Mouse (Mus musculus): ENCODE data around the gene Hspa12a. TPM values are rescaled to one million over a fixed set of nuclear protein-coding genes. Genes with fewer than 3 reads are reported as not detected.
"Not testable (repeated sequence)": the region's sequence is repeated elsewhere in the genome, so short reads cannot be mapped to it uniquely, and the experiment has no call there.

Gene Hspa12a
- total RNA-seq, 2 experiments from 2014 or later, result 22.7 to 24.4 TPM

GRCm38 (mm10) chr19:58911386-58911785, 32.1 kb downstream of the Hspa12a start:
- intact Hi-C loops (cut with DNase I), result loop anchor here (1.0 kb wide), 1 partner anchor 285 kb away; no protein-coding TSS in a partner anchor
- DNase-seq (ENCODE audit: low spot score), result peak; percentile 10

- DNase-seq (ENCODE audit: low spot score), result no peak
- intact Hi-C loops (cut with DNase I), result loop anchor here (1.0 kb wide), 1 partner anchor 285 kb away; no protein-coding TSS in a partner anchor
These were observed 32.5 kb downstream of the Hspa12a start for GRCm38 (mm10) chr19:58910941-58911368.

GRCm38 (mm10) chr19:58908018-58908417, 35.4 kb downstream of the Hspa12a start:
- intact Hi-C loops (cut with DNase I), result no loop called here
- no peak for DNase-seq (ENCODE audit: low spot score)

- intact Hi-C loops (cut with DNase I), result no loop called here
These were observed 36.8 kb downstream of the Hspa12a start for GRCm38 (mm10) chr19:58906685-58907084.

GRCm38 (mm10) chr19:58903899-58904327, 39.5 kb downstream of the Hspa12a start:
- intact Hi-C loops (cut with DNase I), result loop anchor here (1.0 to 5.0 kb wide), 3 partner anchors 47 to 141 kb away; no protein-coding TSS in a partner anchor
- peak; percentile 57 for DNase-seq (ENCODE audit: low spot score)

More at GRCm38 (mm10) chr19:58906685-58907084, 36.8 kb downstream of the Hspa12a start:
- DNase-seq (ENCODE audit: low spot score), result no peak

GRCm38 (mm10) chr19:58903079-58903898, 40.2 kb downstream of the Hspa12a start:
- intact Hi-C loops (cut with DNase I), result loop anchor here (5.0 kb wide), 1 partner anchor 46 kb away; no protein-coding TSS in a partner anchor
- no peak for DNase-seq (ENCODE audit: low spot score)

GRCm38 (mm10) chr19:58900471-58900870, 43.0 kb downstream of the Hspa12a start:
- not testable (repeated sequence) for DNase-seq (ENCODE audit: low spot score)
- intact Hi-C loops (cut with DNase I), result loop anchor here (5.0 kb wide), 1 partner anchor 43 kb away; no protein-coding TSS in a partner anchor

- intact Hi-C loops (cut with DNase I), result no loop called here
- no peak for DNase-seq (ENCODE audit: low spot score)
These were observed 47.2 kb downstream of the Hspa12a start for GRCm38 (mm10) chr19:58896216-58896615.

- intact Hi-C loops (cut with DNase I), result no loop called here
- DNase-seq (ENCODE audit: low spot score), result no peak
These were observed 54.0 kb downstream of the Hspa12a start for GRCm38 (mm10) chr19:58889306-58890038.

GRCm38 (mm10) chr19:58886467-58886866, 57.0 kb downstream of the Hspa12a start:
- DNase-seq (ENCODE audit: low spot score), result no peak
- intact Hi-C loops (cut with DNase I), result no loop called here

GRCm38 (mm10) chr19:58883451-58883850, 60.0 kb downstream of the Hspa12a start:
- DNase-seq (ENCODE audit: low spot score), result no peak
- intact Hi-C loops (cut with DNase I), result no loop called here

- DNase-seq (ENCODE audit: low spot score), result no peak
- intact Hi-C loops (cut with DNase I), result no loop called here
These were observed 61.1 kb downstream of the Hspa12a start for GRCm38 (mm10) chr19:58882336-58882735.

GRCm38 (mm10) chr19:58879330-58879957, 64.0 kb downstream of the Hspa12a start:
- DNase-seq (ENCODE audit: low spot score), result no peak

GRCm38 (mm10) chr19:58878560-58878959, 64.9 kb downstream of the Hspa12a start:
- intact Hi-C loops (cut with DNase I), result no loop called here
- DNase-seq (ENCODE audit: low spot score), result no peak

More at GRCm38 (mm10) chr19:58879330-58879957, 64.0 kb downstream of the Hspa12a start:
- intact Hi-C loops (cut with DNase I), result no loop called here

- no peak for DNase-seq (ENCODE audit: low spot score)
- intact Hi-C loops (cut with DNase I), result no loop called here
These were observed 69.9 kb downstream of the Hspa12a start for GRCm38 (mm10) chr19:58873536-58873935.

- intact Hi-C loops (cut with DNase I), result no loop called here
- DNase-seq (ENCODE audit: low spot score), result no peak
These were observed 70.8 kb downstream of the Hspa12a start for GRCm38 (mm10) chr19:58872381-58873259.

GRCm38 (mm10) chr19:58871878-58872277, 71.6 kb downstream of the Hspa12a start:
- intact Hi-C loops (cut with DNase I), result no loop called here
- no peak for DNase-seq (ENCODE audit: low spot score)

- intact Hi-C loops (cut with DNase I), result no loop called here
These were observed 76.8 kb downstream of the Hspa12a start for GRCm38 (mm10) chr19:58866651-58867050.

GRCm38 (mm10) chr19:58865224-58865623, 78.2 kb downstream of the Hspa12a start:
- intact Hi-C loops (cut with DNase I), result no loop called here
- no peak for DNase-seq (ENCODE audit: low spot score)

More at GRCm38 (mm10) chr19:58866651-58867050, 76.8 kb downstream of the Hspa12a start:
- no peak for DNase-seq (ENCODE audit: low spot score)
